Comparison of ENCODE assay signal across 7 mouse cellular contexts in genomic region chr3:89213803-89214530, GRCm38 (mm10). TPM values are rescaled to one million over a fixed set of nuclear protein-coding genes. Genes with fewer than 3 reads are reported as not detected.
DNase-seq lines count a peak whose midpoint lies in the region; ATAC-seq lines count a peak whose summit lies in the region.

No protein-coding gene starts in this region.

- peak overlapping the region; percentile 73 for H3K4me3 ChIP-seq in embryonic facial prominence, embryonic 10.5 days
- peak overlapping the region; percentile 78 for H3K4me3 ChIP-seq in limb, embryonic 10.5 days
- H3K4me3 ChIP-seq in midbrain, embryonic 12.5 days = peak overlapping the region; percentile 83

- H3K27me3 ChIP-seq in embryonic facial prominence, embryonic 10.5 days (replicated peaks; ENCODE audit: low read depth, poor library complexity, severe bottlenecking) = no peaks in the 10 kb centered on the region
- H3K27me3 ChIP-seq in limb, embryonic 10.5 days (ENCODE audit: low read depth, poor library complexity, severe bottlenecking) = no peaks in the 10 kb centered on the region
- no peaks in the 10 kb centered on the region for H3K27me3 ChIP-seq in midbrain, embryonic 12.5 days

- peak overlapping the region; percentile 57 for H3K9ac ChIP-seq in midbrain, embryonic 12.5 days (replicated peaks)

- DNase-seq in adrenal gland, postnatal 14 days = peak; percentile 95
- peak; percentile 97 for DNase-seq in embryonic facial prominence, embryonic 10.5 days (ENCODE audit: low spot score)
- DNase-seq in kidney, adult 11 months = peak; percentile 88
- DNase-seq in limb, embryonic 10.5 days (ENCODE audit: low spot score) = peak; percentile 94
- DNase-seq in skeletal muscle tissue, adult 2 months (ENCODE audit: low read depth, low spot score) = peak; percentile 87

- under 1% methylated on average over 69 of the region's 69 CpGs for WGBS in embryonic facial prominence, embryonic 10.5 days
- under 1% methylated on average over 69 of the region's 69 CpGs for WGBS in limb, embryonic 10.5 days
- WGBS in midbrain, embryonic 12.5 days = under 1% methylated on average over 69 of the region's 69 CpGs

- H3K27ac ChIP-seq in embryonic facial prominence, embryonic 10.5 days (replicated peaks) = peak overlapping the region; percentile 92
- H3K27ac ChIP-seq in limb, embryonic 10.5 days = peak overlapping the region; percentile 96
- H3K27ac ChIP-seq in midbrain, embryonic 12.5 days (replicated peaks) = peak overlapping the region; percentile 98

- H3K9me3 ChIP-seq in embryonic facial prominence, embryonic 10.5 days = no peaks in the 10 kb centered on the region
- no peaks in the 10 kb centered on the region for H3K9me3 ChIP-seq in limb, embryonic 10.5 days (replicated peaks)
- H3K9me3 ChIP-seq in midbrain, embryonic 12.5 days = no peaks in the 10 kb centered on the region

- H3K36me3 ChIP-seq in embryonic facial prominence, embryonic 10.5 days (replicated peaks) = peaks cover 43% of the 10 kb centered on the region
- H3K36me3 ChIP-seq in limb, embryonic 10.5 days = peaks cover 36% of the 10 kb centered on the region
- peaks cover 24% of the 10 kb centered on the region for H3K36me3 ChIP-seq in midbrain, embryonic 12.5 days

- ATAC-seq in granulocyte monocyte progenitor cell, adult 5-6 weeks (replicated peaks; ENCODE audit: poor library complexity, severe bottlenecking) = peak; percentile 81
- ATAC-seq in midbrain, embryonic 12.5 days (ENCODE audit: low FRiP score, low read depth) = peak; percentile 86

- peaks cover 40% of the 10 kb centered on the region for H3K4me1 ChIP-seq in embryonic facial prominence, embryonic 10.5 days
- peaks cover 34% of the 10 kb centered on the region for H3K4me1 ChIP-seq in limb, embryonic 10.5 days
- H3K4me1 ChIP-seq in midbrain, embryonic 12.5 days = peaks cover 44% of the 10 kb centered on the region

- peak overlapping the region; percentile 77 for H3K4me2 ChIP-seq in midbrain, embryonic 12.5 days (replicated peaks)

RNA-seq across cellular contexts. Expression of gene Thbs3, which starts 1.0 kb away (rescaled TPM):
- 9.0 and 12.7 TPM in 2 replicates for total RNA-seq in adrenal gland, postnatal 14 days (2021)
- 42.0 and 43.3 TPM in 2 replicates for polyA plus RNA-seq in embryonic facial prominence, embryonic 10.5 days (2016; fragmentation: Nextera tagmentation; extraction: Ambion mirVana)
- not detected in 2 replicates for total RNA-seq in granulocyte monocyte progenitor cell, adult 5-6 weeks (2014; fragmentation: Nextera tagmentation)
- 0.13 TPM in 1 of 2 replicates, not detected in the other for total RNA-seq in granulocyte monocyte progenitor cell, adult 5-6 weeks (2017)
- 12.2 and 26.8 TPM in 2 replicates for polyA plus RNA-seq in limb, embryonic 10.5 days (2016; fragmentation: Nextera tagmentation; extraction: Ambion mirVana)
- polyA plus RNA-seq in midbrain, embryonic 12.5 days (2016; fragmentation: Nextera tagmentation; extraction: Ambion mirVana) = 105 and 107 TPM in 2 replicates

RNA-seq across cellular contexts. Expression of gene Gba, which starts 11.2 kb away (rescaled TPM):
- total RNA-seq in adrenal gland, postnatal 14 days (2021) = 52.4 and 57.5 TPM in 2 replicates
- polyA plus RNA-seq in embryonic facial prominence, embryonic 10.5 days (2016; fragmentation: Nextera tagmentation; extraction: Ambion mirVana) = 33.8 and 33.9 TPM in 2 replicates
- total RNA-seq in granulocyte monocyte progenitor cell, adult 5-6 weeks (2014; fragmentation: Nextera tagmentation) = 39.7 and 74.2 TPM in 2 replicates
- total RNA-seq in granulocyte monocyte progenitor cell, adult 5-6 weeks (2017) = 49.3 and 50.5 TPM in 2 replicates
- polyA plus RNA-seq in limb, embryonic 10.5 days (2016; fragmentation: Nextera tagmentation; extraction: Ambion mirVana) = 34.8 and 34.9 TPM in 2 replicates
- polyA plus RNA-seq in midbrain, embryonic 12.5 days (2016; fragmentation: Nextera tagmentation; extraction: Ambion mirVana) = 42.4 and 45.8 TPM in 2 replicates

RNA-seq across cellular contexts. Expression of gene Mtx1, which starts 12.9 kb away (rescaled TPM):
- 152 and 162 TPM in 2 replicates for total RNA-seq in adrenal gland, postnatal 14 days (2021)
- 248 and 258 TPM in 2 replicates for polyA plus RNA-seq in embryonic facial prominence, embryonic 10.5 days (2016; fragmentation: Nextera tagmentation; extraction: Ambion mirVana)
- 78.6 and 102 TPM in 2 replicates for total RNA-seq in granulocyte monocyte progenitor cell, adult 5-6 weeks (2014; fragmentation: Nextera tagmentation)
- total RNA-seq in granulocyte monocyte progenitor cell, adult 5-6 weeks (2017) = 76.4 and 114 TPM in 2 replicates
- polyA plus RNA-seq in limb, embryonic 10.5 days (2016; fragmentation: Nextera tagmentation; extraction: Ambion mirVana) = 250 and 265 TPM in 2 replicates
- 183 and 185 TPM in 2 replicates for polyA plus RNA-seq in midbrain, embryonic 12.5 days (2016; fragmentation: Nextera tagmentation; extraction: Ambion mirVana)

RNA-seq across cellular contexts. Expression of gene Muc1, which starts 14.9 kb away (rescaled TPM):
- total RNA-seq in adrenal gland, postnatal 14 days (2021) = 0.64 and 1.3 TPM in 2 replicates
- polyA plus RNA-seq in embryonic facial prominence, embryonic 10.5 days (2016; fragmentation: Nextera tagmentation; extraction: Ambion mirVana) = 0.15 and 0.81 TPM in 2 replicates
- total RNA-seq in granulocyte monocyte progenitor cell, adult 5-6 weeks (2014; fragmentation: Nextera tagmentation) = not detected in 2 replicates
- 0.04 TPM in 1 of 2 replicates, not detected in the other for total RNA-seq in granulocyte monocyte progenitor cell, adult 5-6 weeks (2017)
- polyA plus RNA-seq in limb, embryonic 10.5 days (2016; fragmentation: Nextera tagmentation; extraction: Ambion mirVana) = 0.24 and 0.74 TPM in 2 replicates
- polyA plus RNA-seq in midbrain, embryonic 12.5 days (2016; fragmentation: Nextera tagmentation; extraction: Ambion mirVana) = 3.8 and 5.2 TPM in 2 replicates

RNA-seq across cellular contexts. Expression of gene Fam189b, which starts 31.0 kb away (rescaled TPM):
- total RNA-seq in adrenal gland, postnatal 14 days (2021) = 15.0 and 21.1 TPM in 2 replicates
- polyA plus RNA-seq in embryonic facial prominence, embryonic 10.5 days (2016; fragmentation: Nextera tagmentation; extraction: Ambion mirVana) = 29.0 and 30.8 TPM in 2 replicates
- 23.9 and 27.2 TPM in 2 replicates for total RNA-seq in granulocyte monocyte progenitor cell, adult 5-6 weeks (2014; fragmentation: Nextera tagmentation)
- total RNA-seq in granulocyte monocyte progenitor cell, adult 5-6 weeks (2017) = 2.5 and 2.9 TPM in 2 replicates
- 32.2 and 35.0 TPM in 2 replicates for polyA plus RNA-seq in limb, embryonic 10.5 days (2016; fragmentation: Nextera tagmentation; extraction: Ambion mirVana)
- 29.5 and 30.3 TPM in 2 replicates for polyA plus RNA-seq in midbrain, embryonic 12.5 days (2016; fragmentation: Nextera tagmentation; extraction: Ambion mirVana)

Comparison
In these comparisons a context has a peak if more than half of its experiments do, and no peak if none do; other contexts are left out.
1. Peak in every context shown above with its lines: DNase-seq, ATAC-seq, H3K4me3 ChIP-seq and H3K27ac ChIP-seq.